Mouse (Mus musculus) embryo, embryonic 11 days (tissue): ENCODE results near the gene Bclaf3.
A peak's percentile ranks its signal among the peaks of the same experiment; 100 is the strongest.
"Not testable (repeated sequence)": the region's sequence is repeated elsewhere in the genome, so short reads cannot be mapped to it uniquely, and the experiment has no call there.

ENCODE experiments used
- DNase-seq: peaks from one replicate; pipeline ENCODE4 v3.0.0-alpha.2; 2015

The Bclaf3 gene

GRCm38 (mm10) chrX:159526388-159526787, at the start of gene Bclaf3:
Gene Bclaf3 (plus strand): TSS chrX:159526688.
- DNase-seq: no peak

GRCm38 (mm10) chrX:159478243-159478940, 48.1 kb upstream of the Bclaf3 start:
- DNase-seq: not testable (repeated sequence)

- DNase-seq: no peak
Observed at GRCm38 (mm10) chrX:159484247-159484646, 42.2 kb upstream of the Bclaf3 start.

GRCm38 (mm10) chrX:159503181-159503580, 23.3 kb upstream of the Bclaf3 start:
- DNase-seq: no peak

GRCm38 (mm10) chrX:159508331-159509036, 18.0 kb upstream of the Bclaf3 start:
- DNase-seq: no peak

- DNase-seq: no peak
Observed at GRCm38 (mm10) chrX:159509042-159509441, 17.4 kb upstream of the Bclaf3 start.

GRCm38 (mm10) chrX:159509847-159510715, 16.4 kb upstream of the Bclaf3 start:
- DNase-seq: no peak

- no peak for DNase-seq
Observed at GRCm38 (mm10) chrX:159510716-159511051, 15.8 kb upstream of the Bclaf3 start.

GRCm38 (mm10) chrX:159515599-159515998, 10.9 kb upstream of the Bclaf3 start:
- DNase-seq: no peak

- no peak for DNase-seq
Observed at GRCm38 (mm10) chrX:159521780-159522179, 4.7 kb upstream of the Bclaf3 start.

- DNase-seq: no peak
Observed at GRCm38 (mm10) chrX:159522651-159523050, 3.8 kb upstream of the Bclaf3 start.

- DNase-seq: peak; percentile 94
Observed at GRCm38 (mm10) chrX:159532427-159532810, 5.9 kb downstream of the Bclaf3 start.

- peak; percentile 49 for DNase-seq
Observed at GRCm38 (mm10) chrX:159532811-159533462, 6.4 kb downstream of the Bclaf3 start.

- DNase-seq: no peak
Observed at GRCm38 (mm10) chrX:159541936-159542335, 15.4 kb downstream of the Bclaf3 start.

GRCm38 (mm10) chrX:159547093-159547492, 20.6 kb downstream of the Bclaf3 start:
- DNase-seq: no peak

GRCm38 (mm10) chrX:159584738-159585137, 58.2 kb downstream of the Bclaf3 start:
- DNase-seq: not testable (repeated sequence)

- DNase-seq: no peak
Observed at GRCm38 (mm10) chrX:159591633-159592032, 65.1 kb downstream of the Bclaf3 start.

GRCm38 (mm10) chrX:159597502-159597901, 71.0 kb downstream of the Bclaf3 start:
- no peak for DNase-seq

- DNase-seq: no peak
Observed at GRCm38 (mm10) chrX:159604832-159605231, 78.3 kb downstream of the Bclaf3 start.

- peak; percentile 28 for DNase-seq
Observed at GRCm38 (mm10) chrX:159606936-159607335, 80.4 kb downstream of the Bclaf3 start.

GRCm38 (mm10) chrX:159626208-159626906, 99.9 kb downstream of the Bclaf3 start:
- DNase-seq: peak; percentile 11

- peak; percentile 85 for DNase-seq
Observed at GRCm38 (mm10) chrX:159626907-159627587, 100.6 kb downstream of the Bclaf3 start, which contains the start of gene Sh3kbp1. Gene Sh3kbp1 (plus strand): TSS chrX:159627272.
